Mouse (Mus musculus): ENCODE data around the gene Ppa1. TPM values are rescaled to one million over a fixed set of nuclear protein-coding genes. Genes with fewer than 3 reads are reported as not detected.
A peak's percentile ranks its signal among the peaks of the same experiment; 100 is the strongest.

Ppa1 gene
- polyA plus RNA-seq, 1 experiment from 2014 or later = 110 TPM

DNA sequence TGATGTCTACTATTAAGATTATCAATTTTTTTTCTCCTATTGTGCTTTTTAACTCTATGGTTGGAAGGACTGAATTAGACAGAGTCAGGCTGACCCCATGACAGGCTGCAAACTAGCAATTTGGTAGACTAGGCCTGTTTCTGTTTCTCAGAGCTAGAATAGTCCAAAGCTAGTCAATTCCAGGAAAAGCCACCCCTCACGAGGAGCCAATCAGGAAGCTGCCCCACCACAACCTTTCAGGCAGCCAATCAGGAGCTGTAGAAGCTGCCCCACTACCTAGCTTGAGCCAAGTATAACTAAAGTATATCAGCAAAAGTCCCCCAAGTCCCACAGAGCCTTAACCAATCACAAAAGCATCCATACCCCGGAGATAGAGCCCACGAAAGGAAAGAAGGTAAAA is 27.6 kb downstream of the Ppa1 start:
- Histone ChIP-seq H3K4me1 (ENCODE audit: control insufficient read depth, insufficient read depth, low read length) (peaks cover 3% of the 10 kb centered on the region; the same call in 1 of the 2 replicates), H3K9me3 (replicated peaks; ENCODE audit: control insufficient read depth, low read length) (no peaks in the 10 kb centered on the region), H3K4me3 (ENCODE audit: low read length) (no peak overlapping the region), H3K4me2 (ENCODE audit: low read depth, low read length) (no peak overlapping the region), H3K27me3 (ENCODE audit: control insufficient read depth, insufficient read depth, low read length) (no peaks in the 10 kb centered on the region), H3K9ac (ENCODE audit: low read length) (no peak overlapping the region), H3K36me3 (ENCODE audit: control insufficient read depth, insufficient read depth) (peaks cover 16% of the 10 kb centered on the region), H3K27ac (ENCODE audit: low read length) (no peak overlapping the region)
- WGBS = 72% methylated on average over 3 of the region's 3 CpGs
- ATAC-seq (replicated peaks; ENCODE audit: extremely low read depth, insufficient read depth, low FRiP score) = no peak

- no peaks in the 10 kb centered on the region for H3K9me3 ChIP-seq (replicated peaks; ENCODE audit: control insufficient read depth, low read length)
- peak overlapping the region; percentile 90 for H3K27ac ChIP-seq (ENCODE audit: low read length)
- H3K4me3 ChIP-seq (ENCODE audit: low read length) = peak overlapping the region; percentile 99
- H3K4me1 ChIP-seq (ENCODE audit: control insufficient read depth, insufficient read depth, low read length) = peaks cover 10% of the 10 kb centered on the region
- peak overlapping the region; percentile 87 for H3K4me2 ChIP-seq (ENCODE audit: low read depth, low read length)
- WGBS = 33% methylated on average over 9 of the region's 9 CpGs
- peak overlapping the region; percentile 83 for H3K9ac ChIP-seq (ENCODE audit: low read length)
- H3K27me3 ChIP-seq (ENCODE audit: control insufficient read depth, insufficient read depth, low read length) = no peaks in the 10 kb centered on the region
- 0 out of 2 replicates have a peak, but pooled peaks cover 5% of the 10 kb centered on the region for H3K36me3 ChIP-seq (ENCODE audit: control insufficient read depth, insufficient read depth)
- ATAC-seq (replicated peaks; ENCODE audit: extremely low read depth, insufficient read depth, low FRiP score) = 0 out of 2 replicates have a peak, but pooled peaks have one; percentile 1
Measured at GRCm38 (mm10) chr10:61679545-61679944, 31.2 kb downstream of the Ppa1 start.

GRCm38 (mm10) chr10:61680015-61680913 is 31.9 kb downstream of the Ppa1 start, which contains the start of gene Sar1a:
Sar1a (plus strand) TSS chr10:61680299.
- H3K27me3 ChIP-seq (ENCODE audit: control insufficient read depth, insufficient read depth, low read length) = no peaks in the 10 kb centered on the region
- peak within 1 kb of the TSS; percentile 99 for H3K4me3 ChIP-seq (ENCODE audit: low read length)
- peaks cover 10% of the 10 kb centered on the region for H3K4me1 ChIP-seq (ENCODE audit: control insufficient read depth, insufficient read depth, low read length)
- peaks cover 6% of the 10 kb centered on the region; the same call in 1 of the 2 replicates for H3K36me3 ChIP-seq (ENCODE audit: control insufficient read depth, insufficient read depth)
- peak within 1 kb of the TSS; percentile 87 for H3K4me2 ChIP-seq (ENCODE audit: low read depth, low read length)
- WGBS = under 1% methylated on average over 78 of the region's 84 CpGs
- H3K9ac ChIP-seq (ENCODE audit: low read length) = peak within 1 kb of the TSS; percentile 98
- no peaks in the 10 kb centered on the region for H3K9me3 ChIP-seq (replicated peaks; ENCODE audit: control insufficient read depth, low read length)
- peak within 1 kb of the TSS; percentile 90 for H3K27ac ChIP-seq (ENCODE audit: low read length)
- ATAC-seq (replicated peaks; ENCODE audit: extremely low read depth, insufficient read depth, low FRiP score) = peak; percentile 100

DNA sequence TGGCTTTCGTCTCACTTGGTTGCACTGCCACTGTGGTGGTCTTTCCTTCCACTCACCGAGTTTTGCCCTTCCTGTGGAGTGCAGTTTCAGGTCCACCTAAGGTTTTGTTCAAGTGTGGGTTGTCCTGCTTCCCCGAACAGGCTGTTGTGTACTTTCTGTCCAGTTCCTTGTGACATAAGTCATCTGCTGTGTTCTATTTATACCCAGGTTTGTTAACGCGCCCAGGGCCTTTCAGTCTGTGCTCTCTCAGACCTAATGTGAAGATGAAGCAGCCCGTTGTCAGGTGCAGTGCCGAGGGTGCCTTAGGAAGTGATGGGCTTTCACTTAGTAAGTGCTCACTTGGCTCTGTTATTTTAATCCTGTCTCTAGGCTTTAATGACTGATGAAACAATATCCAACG is 41.1 kb downstream of the Ppa1 start:
- Histone ChIP-seq H3K9me3 (replicated peaks; ENCODE audit: control insufficient read depth, low read length) (no peaks in the 10 kb centered on the region), H3K4me2 (ENCODE audit: low read depth, low read length) (no peak overlapping the region), H3K27me3 (ENCODE audit: control insufficient read depth, insufficient read depth, low read length) (no peaks in the 10 kb centered on the region), H3K4me3 (ENCODE audit: low read length) (no peak overlapping the region), H3K9ac (ENCODE audit: low read length) (no peak overlapping the region), H3K4me1 (ENCODE audit: control insufficient read depth, insufficient read depth, low read length) (no peaks in the 10 kb centered on the region), H3K27ac (ENCODE audit: low read length) (no peak overlapping the region), H3K36me3 (ENCODE audit: control insufficient read depth, insufficient read depth) (peaks cover 73% of the 10 kb centered on the region)
- 67% methylated on average over 8 of the region's 8 CpGs for WGBS
- no peak for ATAC-seq (replicated peaks; ENCODE audit: extremely low read depth, insufficient read depth, low FRiP score)

DNA sequence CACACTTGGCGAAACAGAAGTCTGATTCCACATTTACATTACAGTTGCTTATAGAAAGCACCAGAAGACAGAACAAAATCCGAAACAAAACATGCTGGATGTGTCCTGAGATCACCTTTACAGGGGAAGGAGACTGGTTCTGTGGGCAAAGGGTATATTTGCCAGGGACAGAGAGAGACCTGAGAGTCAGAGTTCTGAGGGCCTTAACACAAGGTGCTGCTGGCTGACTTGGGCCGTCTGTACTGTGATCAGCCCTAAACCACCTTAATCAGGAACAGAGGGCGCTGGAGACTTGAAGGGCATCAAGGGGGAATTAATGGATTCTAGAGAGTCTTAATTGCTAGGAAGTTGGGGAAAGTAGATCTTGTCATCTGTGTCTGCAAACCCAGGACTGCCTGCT is 45.2 kb downstream of the Ppa1 start:
- Histone ChIP-seq H3K9me3 (replicated peaks; ENCODE audit: control insufficient read depth, low read length) (no peaks in the 10 kb centered on the region), H3K27me3 (ENCODE audit: control insufficient read depth, insufficient read depth, low read length) (no peaks in the 10 kb centered on the region), H3K36me3 (ENCODE audit: control insufficient read depth, insufficient read depth) (peaks cover 41% of the 10 kb centered on the region), H3K9ac (ENCODE audit: low read length) (no peak overlapping the region), H3K4me3 (ENCODE audit: low read length) (no peak overlapping the region), H3K4me2 (ENCODE audit: low read depth, low read length) (no peak overlapping the region), H3K4me1 (ENCODE audit: control insufficient read depth, insufficient read depth, low read length) (peaks cover 10% of the 10 kb centered on the region), H3K27ac (ENCODE audit: low read length) (no peak overlapping the region)
- no peak for ATAC-seq (replicated peaks; ENCODE audit: extremely low read depth, insufficient read depth, low FRiP score)
- WGBS = 81% methylated on average over 4 of the region's 4 CpGs

- no peaks in the 10 kb centered on the region for H3K9me3 ChIP-seq (replicated peaks; ENCODE audit: control insufficient read depth, low read length)
Measured at GRCm38 (mm10) chr10:61694870-61695670, 46.7 kb downstream of the Ppa1 start, which contains the start of gene Tysnd1. Tysnd1 (plus strand) TSS chr10:61695514.

DNA sequence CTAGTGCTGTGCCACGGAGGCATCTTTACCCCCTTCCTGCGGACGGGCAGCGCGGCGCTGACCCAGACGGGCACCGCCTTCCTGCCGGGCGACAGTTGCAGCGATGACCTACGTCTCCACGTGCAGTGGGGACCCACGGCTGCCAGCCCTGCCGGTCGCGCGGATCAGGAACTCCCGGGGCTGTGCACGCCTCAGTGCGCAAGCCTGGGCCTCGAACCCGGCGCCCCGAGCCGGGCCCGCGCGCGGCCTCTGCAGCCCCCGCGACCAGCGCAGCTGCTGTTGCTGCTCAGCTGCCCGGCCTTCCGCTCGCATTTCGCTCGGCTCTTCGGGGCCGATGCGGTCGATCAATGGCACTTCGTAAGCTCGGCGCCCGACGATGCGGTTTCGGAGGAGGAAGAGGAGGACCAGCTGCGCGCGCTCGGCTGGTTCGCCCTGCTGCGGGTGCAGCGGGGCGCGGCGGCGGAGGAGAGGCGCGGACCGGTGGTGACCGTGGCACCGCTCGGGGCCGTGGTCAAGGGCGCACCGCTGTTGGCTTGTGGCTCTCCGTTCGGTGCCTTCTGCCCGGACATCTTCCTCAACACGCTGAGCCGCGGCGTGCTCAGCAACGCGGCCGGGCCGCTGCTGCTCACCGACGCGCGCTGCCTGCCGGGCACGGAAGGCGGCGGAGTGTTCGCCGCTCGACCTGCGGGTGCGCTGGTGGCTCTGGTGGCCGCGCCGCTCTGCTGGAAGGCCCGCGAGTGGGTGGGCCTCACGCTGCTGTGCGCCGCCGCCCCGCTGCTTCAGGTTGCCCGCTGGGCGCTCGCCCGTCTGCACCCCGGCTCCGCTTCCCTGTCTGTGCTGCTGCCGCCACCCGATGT is 47.6 kb downstream of the Ppa1 start:
- peaks cover 20% of the 10 kb centered on the region for H3K36me3 ChIP-seq (ENCODE audit: control insufficient read depth, insufficient read depth)
- peak overlapping the region; percentile 95 for H3K4me3 ChIP-seq (ENCODE audit: low read length)
- no peaks in the 10 kb centered on the region for H3K27me3 ChIP-seq (ENCODE audit: control insufficient read depth, insufficient read depth, low read length)
- H3K9ac ChIP-seq (ENCODE audit: low read length) = peak overlapping the region; percentile 88
- H3K27ac ChIP-seq (ENCODE audit: low read length) = 0 out of 2 replicates have a peak overlapping the region, but pooled peaks have one; percentile 31
- H3K4me1 ChIP-seq (ENCODE audit: control insufficient read depth, insufficient read depth, low read length) = peaks cover 10% of the 10 kb centered on the region
- no peaks in the 10 kb centered on the region for H3K9me3 ChIP-seq (replicated peaks; ENCODE audit: control insufficient read depth, low read length)
- no peak; the same call in none of the 2 replicates for ATAC-seq (replicated peaks; ENCODE audit: extremely low read depth, insufficient read depth, low FRiP score)
- WGBS = under 1% methylated on average over 103 of the region's 111 CpGs
- H3K4me2 ChIP-seq (ENCODE audit: low read depth, low read length) = peak overlapping the region; percentile 100

More at GRCm38 (mm10) chr10:61694870-61695670, 46.7 kb downstream of the Ppa1 start, which contains the start of gene Tysnd1:
- peak; percentile 94 for ATAC-seq (replicated peaks; ENCODE audit: extremely low read depth, insufficient read depth, low FRiP score)
- Histone ChIP-seq H3K4me1 (ENCODE audit: control insufficient read depth, insufficient read depth, low read length) (peaks cover 10% of the 10 kb centered on the region), H3K4me2 (ENCODE audit: low read depth, low read length) (peak within 1 kb of the TSS; percentile 100), H3K4me3 (ENCODE audit: low read length) (peak within 1 kb of the TSS; percentile 95), H3K9ac (ENCODE audit: low read length) (peak within 1 kb of the TSS; percentile 88), H3K27me3 (ENCODE audit: control insufficient read depth, insufficient read depth, low read length) (no peaks in the 10 kb centered on the region), H3K27ac (ENCODE audit: low read length) (peak within 1 kb of the TSS; percentile 41; the same call in 1 of the 2 replicates), H3K36me3 (ENCODE audit: control insufficient read depth, insufficient read depth) (peaks cover 26% of the 10 kb centered on the region)
- under 1% methylated on average over 42 of the region's 42 CpGs for WGBS

GRCm38 (mm10) chr10:61696560-61696823 is 48.1 kb downstream of the Ppa1 start:
- H3K4me3 ChIP-seq (ENCODE audit: low read length) = peak overlapping the region; percentile 95
- no peaks in the 10 kb centered on the region for H3K27me3 ChIP-seq (ENCODE audit: control insufficient read depth, insufficient read depth, low read length)
- H3K9me3 ChIP-seq (replicated peaks; ENCODE audit: control insufficient read depth, low read length) = no peaks in the 10 kb centered on the region
- peak overlapping the region; percentile 100 for H3K4me2 ChIP-seq (ENCODE audit: low read depth, low read length)
- H3K9ac ChIP-seq (ENCODE audit: low read length) = peak overlapping the region; percentile 88
- no peak overlapping the region for H3K27ac ChIP-seq (ENCODE audit: low read length)
- H3K4me1 ChIP-seq (ENCODE audit: control insufficient read depth, insufficient read depth, low read length) = peaks cover 10% of the 10 kb centered on the region
- ATAC-seq (replicated peaks; ENCODE audit: extremely low read depth, insufficient read depth, low FRiP score) = no peak
- peaks cover 18% of the 10 kb centered on the region for H3K36me3 ChIP-seq (ENCODE audit: control insufficient read depth, insufficient read depth)
- WGBS = 7% methylated on average over 19 of the region's 19 CpGs
